Mouse (Mus musculus) liver, embryonic 15.5 days (tissue): ENCODE data around the gene Lsr. TPM values are rescaled to one million over a fixed set of nuclear protein-coding genes. Genes with fewer than 3 reads are reported as not detected.

Experiments
- ATAC-seq: fragments of 200-750 bp; cut with Nextera tagmentation; 2 replicates; pipeline ENCODE4 v1.8.0; 2017; ENCODE audit warnings: moderate number of reproducible peaks, mild to moderate bottlenecking, moderate library complexity; ENCODE audit not compliant: insufficient read depth
- H3K27ac ChIP-seq: fragments of 300-500 bp; sonication (generic); replicated peaks from 2 replicates; pipeline ENCODE4 v1.5.1; 2015; ENCODE audit warnings: mild to moderate bottlenecking, inconsistent platforms
- H3K27me3 ChIP-seq: fragments of 300-500 bp; sonication (generic); 2 replicates; pipeline ENCODE4 v1.6.1; 2015; ENCODE audit warnings: mild to moderate bottlenecking, inconsistent platforms
- H3K36me3 ChIP-seq: fragments of 300-500 bp; sonication (generic); replicated peaks from 2 replicates; pipeline ENCODE4 v1.6.1; 2015; ENCODE audit warnings: moderate library complexity, mild to moderate bottlenecking, inconsistent platforms
- H3K4me1 ChIP-seq: fragments of 300-500 bp; sonication (generic); replicated peaks from 2 replicates; pipeline ENCODE4 v1.6.1; 2015; ENCODE audit warnings: inconsistent platforms
- H3K4me2 ChIP-seq: fragments of 300-500 bp; sonication (generic); 2 replicates; pipeline ENCODE4 v1.6.1; 2015; ENCODE audit warnings: moderate library complexity, mild to moderate bottlenecking, inconsistent platforms
- H3K4me3 ChIP-seq: fragments of 300-500 bp; sonication (generic); replicated peaks from 2 replicates; pipeline ENCODE4 v1.5.1; 2015; ENCODE audit warnings: mild to moderate bottlenecking, inconsistent platforms
- H3K9ac ChIP-seq: fragments of 300-500 bp; sonication (generic); 2 replicates; pipeline ENCODE4 v1.6.1; 2015; ENCODE audit warnings: moderate library complexity, mild to moderate bottlenecking, inconsistent platforms
- H3K9me3 ChIP-seq: fragments of 300-500 bp; sonication (generic); replicated peaks from 2 replicates; pipeline ENCODE4 v1.6.1; 2016; ENCODE audit warnings: inconsistent platforms
- WGBS: fragments of 180-500 bp; shearing (Covaris S2); methylation state at CpG from one replicate; pipeline ENCODE4 v1.1.7; 2015; ENCODE audit warnings: mixed read lengths; ENCODE audit not compliant: insufficient replicate concordance; 5-methylcytosine and 5-hydroxymethylcytosine counted together
- polyA plus RNA-seq: library from polyadenylated mRNA; unstranded; fragments of >200 nt; fragmentation: Nextera tagmentation; extraction: Ambion mirVana; gene quantifications from 2 replicates; pipeline ENCODE4 v1.2.1, GENCODE M21; 2015

Lsr gene
- 28.1 and 31.2 TPM in 2 replicates for polyA plus RNA-seq

DNA sequence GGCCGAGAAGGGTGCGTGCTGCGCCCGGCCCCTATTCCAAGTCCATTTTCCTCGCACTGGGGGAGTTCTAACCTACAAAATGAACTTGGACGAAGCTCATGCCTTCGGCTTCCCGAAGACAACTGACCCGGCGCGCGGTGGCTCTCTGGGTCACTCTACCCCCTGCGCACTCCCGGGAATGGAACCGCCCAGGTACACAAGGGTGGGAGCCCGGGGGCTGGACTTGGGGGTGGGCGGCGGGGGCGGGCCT, at the start of gene Lsr:
TSS of gene Lsr (minus strand) at position 214 of the 250 bp plus-strand sequence.
- Histone ChIP-seq H3K9me3 (no peaks in the 10 kb centered on the region), H3K36me3 (no peaks in the 10 kb centered on the region), H3K9ac (peak within 1 kb of the TSS; percentile 40; the same call in 1 of the 2 replicates), H3K4me2 (peak within 1 kb of the TSS; percentile 63), H3K27ac (peak within 1 kb of the TSS; percentile 78), H3K27me3 (peaks cover 27% of the 10 kb centered on the region), H3K4me1 (0 out of 2 replicates have a peak, but pooled peaks cover 14% of the 10 kb centered on the region), H3K4me3 (peak within 1 kb of the TSS; percentile 54)
- 2% methylated on average over 19 of the region's 19 CpGs for WGBS
- ATAC-seq: peak; percentile 81; the same call in 1 of the 2 replicates

DNA sequence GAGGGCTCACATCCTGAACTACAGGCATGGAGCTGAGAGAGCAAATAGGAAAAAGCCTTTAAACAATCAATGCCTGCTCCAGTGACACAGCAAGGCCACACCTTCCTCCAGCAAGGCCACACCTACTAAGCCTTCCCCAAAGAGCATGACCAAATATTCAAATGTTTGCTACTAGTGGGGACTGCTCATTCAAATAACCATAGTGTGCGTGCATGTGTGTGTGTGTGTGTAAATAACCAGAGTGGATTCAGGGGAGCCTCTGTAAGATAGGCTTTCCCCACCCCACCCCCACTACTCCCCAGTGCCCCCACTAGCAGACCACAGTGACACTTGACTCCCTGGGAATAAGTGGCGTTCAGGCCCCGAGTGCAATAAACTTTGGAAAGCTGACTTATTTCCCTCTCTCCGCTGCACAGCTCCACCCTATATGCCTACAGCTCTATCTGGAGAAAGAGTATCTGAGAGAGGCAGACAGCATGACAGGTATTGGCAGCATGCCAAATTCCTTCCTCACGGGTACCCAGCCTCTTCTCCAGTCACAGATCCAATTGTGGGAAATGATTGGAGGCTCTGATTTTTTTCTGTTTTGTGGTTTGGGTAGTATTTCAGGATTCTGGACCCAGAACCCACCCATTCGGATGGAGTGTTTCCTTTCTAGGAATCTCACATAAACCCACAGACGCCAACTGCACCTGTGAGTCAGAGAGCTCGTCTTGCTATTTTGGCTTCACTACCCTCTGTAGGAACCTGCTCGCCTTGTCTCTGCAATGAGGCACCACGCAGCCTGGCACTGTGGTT, 44.0 kb upstream of the Lsr start:
- ATAC-seq: no peak
- no peak overlapping the region for H3K4me3 ChIP-seq
- H3K4me2 ChIP-seq: no peak overlapping the region

DNA sequence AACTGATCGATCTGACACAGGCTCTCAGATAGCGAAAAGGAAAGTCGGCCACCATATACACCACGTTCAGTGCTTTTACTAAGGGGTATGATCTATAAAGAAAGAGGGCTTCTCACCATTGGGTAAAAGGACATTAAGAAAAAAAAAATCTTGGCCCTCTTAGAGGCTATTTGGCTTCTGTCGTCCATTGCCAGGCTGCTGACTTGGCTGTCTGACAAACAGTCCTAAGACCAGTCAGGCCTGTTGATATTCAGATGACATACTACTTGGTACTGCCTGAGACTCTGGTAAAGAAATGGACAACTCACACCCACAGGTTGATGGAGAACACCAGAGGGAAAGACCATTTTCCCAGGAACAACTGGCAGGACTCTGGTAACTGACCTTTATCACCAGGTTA, 39.7 kb upstream of the Lsr start:
- Histone ChIP-seq H3K36me3 (no peaks in the 10 kb centered on the region), H3K4me2 (no peak overlapping the region), H3K4me3 (no peak overlapping the region), H3K9ac (no peak overlapping the region), H3K4me1 (peaks cover 4% of the 10 kb centered on the region; the same call in 1 of the 2 replicates), H3K27ac (no peak overlapping the region), H3K27me3 (no peaks in the 10 kb centered on the region), H3K9me3 (no peaks in the 10 kb centered on the region)
- no peak for ATAC-seq
- WGBS: 62% methylated on average over 5 of the region's 5 CpGs

More for the DNA sequence above, 44.0 kb upstream of the Lsr start:
- Histone ChIP-seq H3K27ac (no peak overlapping the region), H3K4me1 (peaks cover 4% of the 10 kb centered on the region; the same call in 1 of the 2 replicates), H3K27me3 (no peaks in the 10 kb centered on the region), H3K36me3 (no peaks in the 10 kb centered on the region), H3K9ac (no peak overlapping the region), H3K9me3 (no peaks in the 10 kb centered on the region)
- 50% methylated on average over 10 of the region's 10 CpGs for WGBS

DNA sequence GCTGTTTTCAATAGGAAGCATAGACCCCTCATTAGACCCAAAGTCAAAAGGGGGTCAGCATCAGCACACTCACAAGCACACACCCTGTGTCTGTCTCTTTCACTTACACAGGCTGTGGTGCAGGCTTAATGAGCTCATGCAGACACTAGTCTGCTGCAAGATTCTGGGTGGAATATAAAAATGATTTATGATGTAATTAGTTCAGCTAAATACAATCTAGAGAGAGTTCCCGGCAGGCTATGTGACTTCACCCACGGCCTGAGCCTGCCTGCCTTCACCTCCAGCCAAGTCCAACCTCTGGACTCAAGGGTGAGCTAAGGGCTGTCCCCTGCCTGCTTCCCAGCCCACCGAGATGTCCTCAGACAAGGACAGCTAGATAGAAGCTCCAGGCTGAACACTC, 35.6 kb upstream of the Lsr start:
- H3K36me3 ChIP-seq: no peaks in the 10 kb centered on the region
- 54% methylated on average over 3 of the region's 3 CpGs for WGBS
- H3K27ac ChIP-seq: no peak overlapping the region
- H3K27me3 ChIP-seq: no peaks in the 10 kb centered on the region
- H3K9me3 ChIP-seq: no peaks in the 10 kb centered on the region
- H3K4me2 ChIP-seq: no peak overlapping the region
- no peak overlapping the region for H3K9ac ChIP-seq
- no peak for ATAC-seq
- H3K4me1 ChIP-seq: no peaks in the 10 kb centered on the region
- H3K4me3 ChIP-seq: no peak overlapping the region

DNA sequence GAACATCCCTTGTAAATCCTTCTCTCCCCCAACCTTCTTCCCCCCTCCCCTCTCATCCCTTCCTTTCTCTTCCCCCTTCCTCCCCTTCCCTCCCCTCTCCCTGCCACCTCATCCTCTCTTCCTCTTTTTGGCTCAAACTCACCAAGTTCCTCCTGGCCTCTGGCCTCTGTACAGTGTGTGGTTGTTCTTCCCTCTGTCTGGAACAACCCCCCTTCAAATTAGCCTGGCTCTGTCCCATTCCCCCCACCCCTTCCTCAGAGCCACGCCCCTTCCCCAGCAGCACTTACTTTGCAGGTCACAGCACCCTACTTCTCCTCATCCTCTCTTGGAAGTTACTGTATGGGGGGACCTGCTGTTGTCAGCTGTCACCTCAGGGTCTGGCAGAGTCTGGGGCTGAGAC, 34.9 kb upstream of the Lsr start:
- Histone ChIP-seq H3K27me3 (no peaks in the 10 kb centered on the region), H3K36me3 (no peaks in the 10 kb centered on the region), H3K4me1 (no peaks in the 10 kb centered on the region), H3K9ac (no peak overlapping the region), H3K4me2 (no peak overlapping the region), H3K27ac (no peak overlapping the region), H3K4me3 (no peak overlapping the region), H3K9me3 (no peaks in the 10 kb centered on the region)
- peak; percentile 40; the same call in 1 of the 2 replicates for ATAC-seq
- WGBS: 0% methylated on average over 1 of the region's 1 CpGs

DNA sequence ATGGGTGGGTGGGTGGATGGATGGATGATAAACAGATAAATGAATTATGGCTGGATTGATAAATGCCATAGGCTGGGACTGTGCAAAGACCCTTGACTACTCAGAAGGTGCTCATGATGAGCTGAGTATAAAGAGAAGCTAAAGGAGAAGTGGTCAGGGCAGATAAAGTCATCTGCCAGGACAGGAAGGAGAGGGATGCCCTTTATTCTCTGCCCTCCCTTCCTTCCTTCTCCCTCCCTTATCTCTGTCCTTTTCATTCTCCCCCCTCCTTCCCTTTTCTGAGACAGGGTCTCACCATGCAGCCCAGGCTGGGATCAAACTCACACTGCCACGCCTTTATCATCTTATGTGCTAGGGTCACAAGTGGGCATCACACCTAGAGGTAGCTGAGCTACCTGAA, 34.5 kb upstream of the Lsr start:
- 27% methylated on average over 1 of the region's 1 CpGs for WGBS
- H3K27me3 ChIP-seq: no peaks in the 10 kb centered on the region

DNA sequence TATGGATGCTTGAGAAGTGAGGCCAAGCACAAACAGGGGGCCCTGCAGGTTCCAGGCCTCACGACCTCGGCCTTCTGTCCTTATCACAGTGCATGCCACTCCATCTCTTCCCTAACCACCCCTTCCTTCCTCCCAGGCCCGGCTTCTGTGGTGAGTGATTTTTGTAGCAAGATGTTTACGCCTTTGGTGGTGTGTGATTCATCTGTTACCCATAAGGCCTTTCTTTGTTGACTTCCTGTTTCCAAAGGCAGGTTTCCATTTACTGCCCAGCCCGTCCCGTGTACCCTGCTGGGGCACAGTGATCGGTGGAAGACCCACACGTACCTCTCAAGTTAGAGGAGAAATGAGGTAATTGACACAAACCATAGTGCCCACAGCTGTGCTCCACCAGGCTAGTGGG, 29.4 kb upstream of the Lsr start:
- Histone ChIP-seq H3K4me1 (0 out of 2 replicates have a peak, but pooled peaks cover 3% of the 10 kb centered on the region), H3K9me3 (no peaks in the 10 kb centered on the region), H3K9ac (no peak overlapping the region), H3K27me3 (no peaks in the 10 kb centered on the region), H3K4me3 (no peak overlapping the region), H3K4me2 (no peak overlapping the region), H3K36me3 (no peaks in the 10 kb centered on the region), H3K27ac (peak overlapping the region; percentile 46; the same call in 1 of the 2 replicates)
- ATAC-seq: peak; percentile 63
- WGBS: 10% methylated on average over 8 of the region's 8 CpGs

More for the DNA sequence above, 34.5 kb upstream of the Lsr start:
- no peaks in the 10 kb centered on the region for H3K4me1 ChIP-seq
- no peak overlapping the region for H3K27ac ChIP-seq
- no peaks in the 10 kb centered on the region for H3K36me3 ChIP-seq
- H3K4me3 ChIP-seq: no peak overlapping the region
- no peak overlapping the region for H3K9ac ChIP-seq
- H3K4me2 ChIP-seq: no peak overlapping the region
- H3K9me3 ChIP-seq: no peaks in the 10 kb centered on the region
- ATAC-seq: no peak

DNA sequence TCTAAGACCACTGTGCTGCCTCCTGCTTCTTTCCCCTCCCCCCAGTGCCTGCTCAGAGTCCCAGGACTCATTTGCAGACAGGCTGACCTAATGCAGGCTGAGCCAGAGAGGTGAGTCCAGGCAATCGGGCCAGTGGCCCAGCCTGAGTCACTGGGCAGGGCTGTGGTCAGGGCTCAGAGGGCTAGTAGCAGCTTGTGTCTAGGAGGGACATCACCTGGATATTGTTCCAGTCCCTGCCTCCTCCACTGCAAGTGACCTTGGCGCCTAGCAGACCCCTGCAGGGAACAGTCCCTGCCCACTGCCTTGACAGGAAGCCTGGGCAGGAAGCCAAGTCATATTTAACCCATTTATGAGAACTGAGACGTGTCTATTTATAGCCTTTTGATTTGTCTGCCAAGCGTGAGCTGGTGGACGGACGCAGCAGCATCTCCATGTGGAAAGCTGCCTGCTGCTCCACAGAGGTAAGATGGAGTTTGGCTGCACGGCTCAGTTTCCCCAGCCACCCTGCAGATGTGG, 27.3 kb upstream of the Lsr start:
- Histone ChIP-seq H3K9me3 (no peaks in the 10 kb centered on the region), H3K4me2 (no peak overlapping the region), H3K4me3 (no peak overlapping the region), H3K4me1 (0 out of 2 replicates have a peak, but pooled peaks cover 3% of the 10 kb centered on the region), H3K27ac (no peak overlapping the region), H3K36me3 (no peaks in the 10 kb centered on the region), H3K27me3 (no peaks in the 10 kb centered on the region), H3K9ac (no peak overlapping the region)
- peak; percentile 22; the same call in 1 of the 2 replicates for ATAC-seq
- WGBS: 12% methylated on average over 7 of the region's 7 CpGs

DNA sequence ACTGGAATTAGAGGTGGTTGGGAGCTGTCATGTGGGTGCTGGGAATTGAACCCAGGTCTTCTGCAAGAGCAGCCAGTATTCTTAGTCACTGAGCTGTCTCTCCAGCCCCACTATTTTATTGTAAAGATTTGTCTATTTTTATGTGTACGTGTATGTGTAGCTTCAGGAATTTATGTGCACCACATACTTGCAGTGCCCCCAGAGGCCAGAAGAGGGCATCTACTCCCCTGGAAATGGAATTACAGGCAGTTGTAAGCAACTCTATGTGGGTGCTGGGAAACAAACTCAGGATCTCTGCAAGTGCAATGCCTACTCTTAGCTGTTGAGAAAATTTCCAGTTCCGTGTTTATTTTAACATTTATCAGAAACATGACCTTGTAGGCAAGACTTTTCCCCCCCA, 23.2 kb upstream of the Lsr start:
- 0 out of 2 replicates have a peak, but pooled peaks cover 3% of the 10 kb centered on the region for H3K4me1 ChIP-seq
- no peak for ATAC-seq
- no peak overlapping the region for H3K27ac ChIP-seq
- WGBS: 83% methylated on average over 2 of the region's 2 CpGs
- no peak overlapping the region for H3K4me3 ChIP-seq
- no peaks in the 10 kb centered on the region for H3K27me3 ChIP-seq
- H3K4me2 ChIP-seq: no peak overlapping the region
- no peaks in the 10 kb centered on the region for H3K36me3 ChIP-seq
- H3K9ac ChIP-seq: no peak overlapping the region
- no peaks in the 10 kb centered on the region for H3K9me3 ChIP-seq

DNA sequence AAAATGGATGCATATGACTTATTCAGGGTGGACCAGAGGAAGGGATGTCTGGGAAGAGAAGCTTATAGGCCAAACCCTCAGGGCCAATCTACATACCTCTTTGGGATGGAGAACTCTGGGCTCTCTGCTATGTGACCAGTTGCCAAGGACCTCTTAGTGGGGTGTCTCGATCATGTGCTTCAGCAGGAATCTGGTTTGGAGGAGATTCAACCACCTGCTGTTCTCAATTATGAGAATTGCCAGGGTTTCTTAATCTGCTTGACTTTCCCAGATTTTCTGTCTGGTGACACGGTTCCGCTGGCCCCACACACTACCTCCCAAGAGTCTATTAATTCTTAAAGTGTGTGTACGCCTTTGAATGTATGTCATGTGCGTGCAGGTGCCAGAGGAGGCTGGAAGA, 20.7 kb upstream of the Lsr start:
- H3K9ac ChIP-seq: no peak overlapping the region
- H3K4me3 ChIP-seq: no peak overlapping the region
- H3K4me1 ChIP-seq: no peaks in the 10 kb centered on the region
- H3K9me3 ChIP-seq: no peaks in the 10 kb centered on the region
- WGBS: 74% methylated on average over 5 of the region's 5 CpGs
- H3K4me2 ChIP-seq: no peak overlapping the region
- no peaks in the 10 kb centered on the region for H3K27me3 ChIP-seq
- H3K36me3 ChIP-seq: no peaks in the 10 kb centered on the region
- ATAC-seq: no peak
- H3K27ac ChIP-seq: no peak overlapping the region

DNA sequence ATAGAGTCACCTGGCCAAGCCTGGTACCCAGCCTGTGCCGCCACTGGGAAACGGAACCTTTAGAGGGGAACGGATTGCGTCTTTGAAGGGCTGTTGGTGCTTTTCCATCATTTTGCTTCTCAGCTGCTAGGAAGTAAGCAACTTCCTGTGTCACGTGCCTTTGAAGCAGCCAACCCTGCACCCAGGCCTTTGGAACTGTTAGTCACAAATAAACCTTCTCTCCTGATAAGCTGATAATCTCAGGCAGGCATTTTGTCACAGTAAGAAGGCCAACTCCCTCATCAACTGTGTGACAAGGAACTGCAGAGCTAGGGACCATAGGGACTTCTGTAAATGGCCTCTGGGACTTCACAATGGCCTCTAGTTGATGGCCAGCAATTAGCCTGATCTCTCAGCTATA, 18.9 kb upstream of the Lsr start:
- Histone ChIP-seq H3K9ac (no peak overlapping the region), H3K4me3 (no peak overlapping the region), H3K36me3 (no peaks in the 10 kb centered on the region), H3K4me1 (no peaks in the 10 kb centered on the region), H3K9me3 (no peaks in the 10 kb centered on the region), H3K4me2 (no peak overlapping the region), H3K27ac (no peak overlapping the region), H3K27me3 (no peaks in the 10 kb centered on the region)
- ATAC-seq: no peak
- 62% methylated on average over 5 of the region's 5 CpGs for WGBS
